Mouse (Mus musculus): ENCODE measurements at regions not wholly inside any gene's neighbourhood (a gene's known extent, or its start where the extent isn't known, plus 50 kb on each side); places are given as distances from the start of the nearest gene placed in this dataset.

DNA sequence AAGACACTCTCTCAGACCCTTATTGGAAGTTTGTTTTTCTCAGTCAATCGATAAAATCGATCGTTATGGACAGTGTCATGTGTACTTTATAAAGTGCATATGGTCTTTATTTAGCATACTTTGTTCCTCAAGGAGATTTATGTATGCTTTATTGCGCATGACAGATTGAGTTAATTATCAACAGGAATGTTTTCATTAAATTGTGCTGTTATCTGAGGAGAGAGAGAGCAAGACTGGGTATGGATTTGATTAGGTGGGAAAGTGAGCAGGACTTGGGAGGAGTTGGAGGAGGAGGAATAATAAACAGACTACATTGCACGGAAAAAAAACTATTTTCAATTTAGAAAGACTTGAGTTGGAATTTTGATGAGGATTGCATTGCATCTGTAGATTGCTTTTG is 183.8 kb upstream of the Sstr1 start:
- H3K4me1 ChIP-seq (ENCODE audit: insufficient read depth, low read length), result no peaks in the 10 kb centered on the region
- no peak overlapping the region for H3K4me3 ChIP-seq (ENCODE audit: low read length)
- no peaks in the 10 kb centered on the region for H3K9me3 ChIP-seq (ENCODE audit: low read length)
- TF ChIP-seq CTCF (IDR thresholded peaks at IDR 0.05; ENCODE audit: low read depth), result no peak
- no peaks in the 10 kb centered on the region for H3K36me3 ChIP-seq (ENCODE audit: insufficient read depth, low read length)
- WGBS, result 86% methylated on average over 5 of the region's 5 CpGs
- DNase-seq (ENCODE audit: low spot score) (no peak), ATAC-seq (no peak)
- H3K27me3 ChIP-seq (ENCODE audit: insufficient read depth, low read length), result no peaks in the 10 kb centered on the region
- no peak overlapping the region for H3K9ac ChIP-seq (replicated peaks; ENCODE audit: low read length)
- H3K4me2 ChIP-seq (ENCODE audit: low read depth, low read length), result no peak overlapping the region
- no peak overlapping the region for H3K27ac ChIP-seq

DNA sequence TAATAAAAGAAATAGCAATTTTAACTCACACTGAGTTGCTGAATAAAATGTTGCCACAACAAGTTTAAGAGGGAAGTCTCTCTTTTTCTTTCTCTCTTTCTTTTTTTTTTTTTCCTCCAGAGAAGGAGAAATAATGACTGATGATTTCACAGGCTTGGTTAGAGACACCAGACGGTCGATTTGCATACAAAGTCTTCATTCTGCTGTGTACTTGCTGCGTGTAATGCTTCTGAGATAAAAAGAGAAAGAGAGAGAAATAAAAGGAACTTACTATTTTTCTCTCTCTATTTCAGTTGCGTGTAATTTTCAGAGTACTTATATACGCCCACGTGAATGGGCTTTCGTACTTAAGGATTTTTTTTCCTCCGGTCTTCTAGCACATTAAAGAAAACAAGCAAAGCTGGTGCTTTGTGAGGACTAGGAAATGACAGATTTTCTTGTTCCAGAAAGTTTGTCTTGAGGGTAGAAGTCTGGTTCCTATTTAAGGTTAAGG is 155.2 kb upstream of the Sstr1 start:
- Histone ChIP-seq H3K4me2 (ENCODE audit: low read depth, low read length) (no peak overlapping the region), H3K27me3 (ENCODE audit: insufficient read depth, low read length) (no peaks in the 10 kb centered on the region), H3K36me3 (ENCODE audit: insufficient read depth, low read length) (no peaks in the 10 kb centered on the region), H3K9ac (replicated peaks; ENCODE audit: low read length) (no peak overlapping the region), H3K4me1 (ENCODE audit: insufficient read depth, low read length) (no peaks in the 10 kb centered on the region), H3K4me3 (ENCODE audit: low read length) (no peak overlapping the region), H3K9me3 (ENCODE audit: low read length) (no peaks in the 10 kb centered on the region), H3K27ac (no peak overlapping the region)
- TF ChIP-seq CTCF (IDR thresholded peaks at IDR 0.05; ENCODE audit: low read depth), result no peak
- 77% methylated on average over 8 of the region's 8 CpGs for WGBS
- ATAC-seq (no peak), DNase-seq (ENCODE audit: low spot score) (no peak)

DNA sequence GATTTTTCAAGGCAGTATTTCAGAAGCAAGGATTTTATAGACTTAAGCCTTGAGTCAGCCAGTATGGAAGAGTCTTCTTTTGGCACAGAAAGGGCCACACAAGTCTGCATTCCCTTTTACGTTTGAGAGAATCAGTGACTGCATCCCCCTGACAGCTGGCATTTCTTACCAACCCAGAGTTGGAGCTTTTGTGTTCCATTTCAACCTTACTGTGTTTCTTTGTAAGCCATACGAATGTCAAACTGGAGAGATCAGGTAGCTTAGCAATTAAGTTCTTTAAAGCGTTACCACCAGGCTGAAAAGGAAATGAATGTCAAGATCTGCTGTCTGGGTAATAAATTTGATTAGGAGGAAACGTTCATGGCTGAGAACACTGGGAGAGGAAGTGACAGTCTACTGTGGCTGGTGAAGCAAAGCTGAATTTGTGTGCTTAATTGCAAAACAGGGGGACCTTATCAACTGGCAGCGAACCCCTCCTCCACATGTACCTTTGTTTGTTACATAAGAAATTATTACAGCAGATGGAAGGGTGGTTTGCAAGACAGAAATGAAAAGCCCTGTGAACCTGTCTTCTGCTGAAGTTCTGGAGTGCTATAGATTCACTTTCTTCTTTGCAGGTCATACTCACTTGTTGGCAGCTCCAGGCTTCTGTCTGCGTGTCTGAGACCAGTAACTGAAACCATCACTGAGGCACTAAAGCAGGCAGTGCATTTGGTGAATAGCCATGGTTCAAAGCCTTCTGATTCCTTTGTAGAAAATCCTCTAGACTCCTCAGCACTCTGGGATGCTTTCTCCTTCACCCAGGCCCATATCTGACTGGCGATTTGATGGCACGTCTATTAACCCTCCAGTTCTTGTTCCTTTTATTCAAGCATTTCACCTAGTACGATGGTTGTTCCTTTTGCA is 144.0 kb upstream of the Sstr1 start:
- Histone ChIP-seq H3K4me3 (ENCODE audit: low read length) (no peak overlapping the region), H3K27ac (no peak overlapping the region), H3K27me3 (ENCODE audit: insufficient read depth, low read length) (no peaks in the 10 kb centered on the region), H3K9me3 (ENCODE audit: low read length) (no peaks in the 10 kb centered on the region), H3K36me3 (ENCODE audit: insufficient read depth, low read length) (no peaks in the 10 kb centered on the region), H3K9ac (replicated peaks; ENCODE audit: low read length) (no peak overlapping the region), H3K4me2 (ENCODE audit: low read depth, low read length) (no peak overlapping the region), H3K4me1 (ENCODE audit: insufficient read depth, low read length) (no peaks in the 10 kb centered on the region)
- TF ChIP-seq CTCF (IDR thresholded peaks at IDR 0.05; ENCODE audit: low read depth), result no peak
- WGBS, result 70% methylated on average over 9 of the region's 9 CpGs
- ATAC-seq (no peak), DNase-seq (ENCODE audit: low spot score) (no peak)

DNA sequence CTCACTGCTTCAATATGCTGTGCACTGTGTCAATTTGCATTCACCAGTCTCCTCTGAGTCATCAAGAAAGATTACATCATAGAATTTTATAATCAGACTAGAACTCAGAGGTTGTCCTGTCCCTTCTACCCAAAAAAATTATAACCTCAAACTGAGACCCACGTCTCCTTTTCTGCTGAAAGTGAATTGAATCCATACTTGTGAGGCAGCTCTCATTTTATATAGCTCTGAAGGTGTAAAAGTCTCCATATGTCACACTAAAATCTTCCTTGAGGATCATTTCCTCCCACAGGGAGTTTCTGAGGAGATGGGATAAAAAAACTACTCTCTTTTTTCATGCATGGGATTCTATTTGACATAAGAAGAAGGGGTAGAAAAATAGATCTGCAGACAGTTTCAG is 124.3 kb upstream of the Sstr1 start:
- ATAC-seq (no peak), DNase-seq (ENCODE audit: low spot score) (no peak)
- no peak for TF ChIP-seq CTCF (IDR thresholded peaks at IDR 0.05; ENCODE audit: low read depth)
- Histone ChIP-seq H3K4me1 (ENCODE audit: insufficient read depth, low read length) (no peaks in the 10 kb centered on the region), H3K27me3 (ENCODE audit: insufficient read depth, low read length) (no peaks in the 10 kb centered on the region), H3K9ac (replicated peaks; ENCODE audit: low read length) (no peak overlapping the region), H3K36me3 (ENCODE audit: insufficient read depth, low read length) (no peaks in the 10 kb centered on the region), H3K4me3 (ENCODE audit: low read length) (no peak overlapping the region), H3K27ac (no peak overlapping the region), H3K9me3 (ENCODE audit: low read length) (no peaks in the 10 kb centered on the region), H3K4me2 (ENCODE audit: low read depth, low read length) (no peak overlapping the region)
- 83% methylated on average over 1 of the region's 1 CpGs for WGBS

DNA sequence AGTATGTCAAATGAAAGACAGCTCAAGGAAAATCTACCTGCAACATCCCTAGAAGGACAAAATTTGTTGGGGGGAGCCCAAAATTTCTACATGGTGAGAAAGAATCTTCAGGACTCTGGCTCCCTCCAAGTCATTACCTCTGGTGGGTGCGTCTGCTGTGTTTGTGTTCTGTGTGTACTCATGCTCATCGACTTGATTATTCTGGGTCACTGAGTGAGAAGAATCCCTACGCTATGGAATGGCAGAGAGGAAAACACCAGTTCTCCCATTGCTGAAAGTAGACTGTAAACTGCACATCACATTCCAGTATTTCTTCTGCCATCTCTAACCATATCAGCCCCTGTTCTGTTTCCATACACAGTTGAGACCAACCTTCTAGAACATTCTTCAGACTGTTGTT is 98.9 kb upstream of the Sstr1 start:
- Histone ChIP-seq H3K4me1 (ENCODE audit: insufficient read depth, low read length) (no peaks in the 10 kb centered on the region), H3K4me3 (ENCODE audit: low read length) (no peak overlapping the region), H3K9ac (replicated peaks; ENCODE audit: low read length) (no peak overlapping the region), H3K4me2 (ENCODE audit: low read depth, low read length) (no peak overlapping the region), H3K36me3 (ENCODE audit: insufficient read depth, low read length) (no peaks in the 10 kb centered on the region), H3K9me3 (ENCODE audit: low read length) (no peaks in the 10 kb centered on the region), H3K27ac (no peak overlapping the region), H3K27me3 (ENCODE audit: insufficient read depth, low read length) (no peaks in the 10 kb centered on the region)
- ATAC-seq (no peak), DNase-seq (ENCODE audit: low spot score) (no peak)
- TF ChIP-seq CTCF (IDR thresholded peaks at IDR 0.05; ENCODE audit: low read depth), result no peak
- 28% methylated on average over 3 of the region's 3 CpGs for WGBS

- H3K9me3 ChIP-seq (ENCODE audit: low read length), result no peaks in the 10 kb centered on the region
- no peaks in the 10 kb centered on the region for H3K27me3 ChIP-seq (ENCODE audit: insufficient read depth, low read length)
- DNase-seq (ENCODE audit: low spot score) (no peak), ATAC-seq (no peak)
- no peak for TF ChIP-seq CTCF (IDR thresholded peaks at IDR 0.05; ENCODE audit: low read depth)
- H3K27ac ChIP-seq, result no peak overlapping the region
- H3K4me1 ChIP-seq (ENCODE audit: insufficient read depth, low read length), result no peaks in the 10 kb centered on the region
- H3K4me2 ChIP-seq (ENCODE audit: low read depth, low read length), result no peak overlapping the region
- 81% methylated on average over 1 of the region's 1 CpGs for WGBS
- H3K36me3 ChIP-seq (ENCODE audit: insufficient read depth, low read length), result no peaks in the 10 kb centered on the region
- no peak overlapping the region for H3K9ac ChIP-seq (replicated peaks; ENCODE audit: low read length)
- H3K4me3 ChIP-seq (ENCODE audit: low read length), result no peak overlapping the region
Measured at GRCm38 (mm10) chr12:58139121-58139520, 72.5 kb upstream of the Sstr1 start.

DNA sequence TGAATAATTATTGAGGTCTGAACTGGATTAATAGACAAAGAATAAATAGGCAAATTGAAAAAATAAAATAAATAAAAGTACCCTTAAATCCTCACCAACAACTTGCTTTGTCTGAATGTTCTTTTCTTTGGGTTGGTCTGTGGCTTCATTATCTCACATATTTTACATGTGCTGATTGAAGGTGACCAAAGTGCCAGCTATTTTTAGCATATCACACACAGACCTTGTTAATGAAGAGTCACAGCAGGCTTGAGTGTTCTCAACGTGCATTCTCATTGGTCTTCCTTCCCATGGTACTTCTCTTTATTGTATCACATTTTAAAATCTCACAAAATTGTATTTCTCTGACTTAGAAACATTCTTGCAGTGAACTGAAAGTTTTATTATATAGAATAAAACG is 59.7 kb upstream of the Sstr1 start:
- no peaks in the 10 kb centered on the region for H3K4me1 ChIP-seq (ENCODE audit: insufficient read depth, low read length)
- H3K9ac ChIP-seq (replicated peaks; ENCODE audit: low read length), result no peak overlapping the region
- no peak overlapping the region for H3K4me2 ChIP-seq (ENCODE audit: low read depth, low read length)
- no peak overlapping the region for H3K27ac ChIP-seq
- ATAC-seq (no peak), DNase-seq (ENCODE audit: low spot score) (peak; percentile 1)
- H3K4me3 ChIP-seq (ENCODE audit: low read length), result no peak overlapping the region
- no peaks in the 10 kb centered on the region for H3K9me3 ChIP-seq (ENCODE audit: low read length)
- TF ChIP-seq CTCF (IDR thresholded peaks at IDR 0.05; ENCODE audit: low read depth), result no peak
- H3K36me3 ChIP-seq (ENCODE audit: insufficient read depth, low read length), result no peaks in the 10 kb centered on the region
- H3K27me3 ChIP-seq (ENCODE audit: insufficient read depth, low read length), result no peaks in the 10 kb centered on the region
- 71% methylated on average over 2 of the region's 2 CpGs for WGBS

Measured in hindbrain, postnatal 0 days (tissue).